Mouse (Mus musculus) granulocyte monocyte progenitor cell, adult 5-6 weeks (primary cell): ENCODE data around the gene Cacna1h. TPM values are rescaled to one million over a fixed set of nuclear protein-coding genes. Genes with fewer than 3 reads are reported as not detected.

Experiments
- ATAC-seq: replicated peaks from 2 replicates; pipeline ENCODE4 v1.8.0; 2016; ENCODE audit warnings: mild to moderate bottlenecking, moderate TSS enrichment, inconsistent platforms; ENCODE audit not compliant: poor library complexity, severe bottlenecking
- total RNA-seq, 2 experiments: library from RNA; stranded (forward) in 1 of 2; stranded (reverse) in 1 of 2; fragments of 200-712, 200-1000 nt in 1 of 2; fragments of >200 nt in 1 of 2; fragmentation: Nextera tagmentation in 1 of 2; gene quantifications; 2 replicates each; pipeline ENCODE4 v1.2.3; 2014 to 2017

Cacna1h gene
- total RNA-seq, 2 experiments from 2014 or later: not detected

GRCm38 (mm10) chr17:25447865-25448264 is 14.3 kb upstream of the Cacna1h start:
- ATAC-seq: no peak

GRCm38 (mm10) chr17:25445841-25446240 is 12.3 kb upstream of the Cacna1h start:
- no peak for ATAC-seq

- ATAC-seq: no peak
These were observed 11.5 kb upstream of the Cacna1h start for GRCm38 (mm10) chr17:25445074-25445473.

GRCm38 (mm10) chr17:25442889-25443288 is 9.3 kb upstream of the Cacna1h start:
- no peak for ATAC-seq

GRCm38 (mm10) chr17:25441417-25441816 is 7.8 kb upstream of the Cacna1h start:
- ATAC-seq: no peak

- no peak; the same call in 1 of the 2 replicates for ATAC-seq
These were observed 363 bp downstream of the Cacna1h start for GRCm38 (mm10) chr17:25433223-25433616.

GRCm38 (mm10) chr17:25432433-25433181 is 976 bp downstream of the Cacna1h start:
- no peak for ATAC-seq

GRCm38 (mm10) chr17:25430534-25430933 is 3.0 kb downstream of the Cacna1h start:
- peak; percentile 38; the same call in 1 of the 2 replicates for ATAC-seq

- no peak for ATAC-seq
These were observed 3.7 kb downstream of the Cacna1h start for GRCm38 (mm10) chr17:25429886-25430285.

- no peak for ATAC-seq
These were observed 4.3 kb downstream of the Cacna1h start for GRCm38 (mm10) chr17:25429240-25429639.

GRCm38 (mm10) chr17:25427441-25427840 is 6.1 kb downstream of the Cacna1h start:
- no peak for ATAC-seq

- no peak for ATAC-seq
These were observed 7.6 kb downstream of the Cacna1h start for GRCm38 (mm10) chr17:25425996-25426395.

GRCm38 (mm10) chr17:25424526-25425080 is 9.0 kb downstream of the Cacna1h start:
- ATAC-seq: no peak

GRCm38 (mm10) chr17:25420998-25421397 is 12.6 kb downstream of the Cacna1h start:
- no peak for ATAC-seq

- ATAC-seq: no peak
These were observed 14.7 kb downstream of the Cacna1h start for GRCm38 (mm10) chr17:25418926-25419325.

GRCm38 (mm10) chr17:25417990-25418389 is 15.6 kb downstream of the Cacna1h start:
- ATAC-seq: no peak

- no peak for ATAC-seq
These were observed 17.4 kb downstream of the Cacna1h start for GRCm38 (mm10) chr17:25416219-25416618.

- ATAC-seq: no peak
These were observed 18.1 kb downstream of the Cacna1h start for GRCm38 (mm10) chr17:25415421-25415913.

GRCm38 (mm10) chr17:25414917-25415316 is 18.7 kb downstream of the Cacna1h start:
- ATAC-seq: no peak

- ATAC-seq: no peak
These were observed 19.4 kb downstream of the Cacna1h start for GRCm38 (mm10) chr17:25414209-25414608.

- ATAC-seq: no peak
These were observed 22.3 kb downstream of the Cacna1h start for GRCm38 (mm10) chr17:25411251-25411650.

GRCm38 (mm10) chr17:25410786-25411185 is 22.8 kb downstream of the Cacna1h start:
- ATAC-seq: no peak
